Mouse (Mus musculus) lung, adult 2 months (tissue): ENCODE results near the gene Polr2m. TPM values are rescaled to one million over a fixed set of nuclear protein-coding genes. Genes with fewer than 3 reads are reported as not detected.

Source experiments
- DNase-seq: peaks from one replicate; pipeline ENCODE4 v3.0.0; 2022
- H3K4me1 ChIP-seq: fragments of 200-500 bp; 2 replicates; pipeline ENCODE4 v1.6.1; 2011; ENCODE audit warnings: low read length; ENCODE audit not compliant: control insufficient read depth, insufficient read depth
- H3K4me3 ChIP-seq: fragments of 200-500 bp; replicated peaks from 2 replicates; pipeline ENCODE3; 2011; ENCODE audit warnings: low read depth, mild to moderate bottlenecking, control low read depth, low read length; ENCODE audit errors: extremely low read depth
- CTCF ChIP-seq: fragments of 200-500 bp; IDR thresholded peaks from 2 replicates; pipeline ENCODE4 v1.5.1; 2011; ENCODE audit warnings: mild to moderate bottlenecking, low read length, control low read depth; ENCODE audit not compliant: insufficient read depth
- POLR2A ChIP-seq: fragments of 200-500 bp; IDR thresholded peaks from 2 replicates; pipeline ENCODE4 v1.6.1; 2011; ENCODE audit warnings: low read depth, mild to moderate bottlenecking, control low read depth, low read length, borderline replicate concordance; ENCODE audit errors: extremely low read depth
- WGBS: fragments of 180-500 bp; shearing (Covaris S2); methylation state at CpG from one replicate; pipeline ENCODE4 v1.1.7; 2018; 5-methylcytosine and 5-hydroxymethylcytosine counted together
- polyA plus RNA-seq: library from polyadenylated mRNA; depleted of rRNA; stranded (reverse); fragments of >200 nt; gene quantifications from 2 replicates; pipeline ENCODE4 v1.2.3, GENCODE M21; 2012; rRNA removed

Polr2m gene
- polyA plus RNA-seq, 1 experiment: 403 TPM

DNA sequence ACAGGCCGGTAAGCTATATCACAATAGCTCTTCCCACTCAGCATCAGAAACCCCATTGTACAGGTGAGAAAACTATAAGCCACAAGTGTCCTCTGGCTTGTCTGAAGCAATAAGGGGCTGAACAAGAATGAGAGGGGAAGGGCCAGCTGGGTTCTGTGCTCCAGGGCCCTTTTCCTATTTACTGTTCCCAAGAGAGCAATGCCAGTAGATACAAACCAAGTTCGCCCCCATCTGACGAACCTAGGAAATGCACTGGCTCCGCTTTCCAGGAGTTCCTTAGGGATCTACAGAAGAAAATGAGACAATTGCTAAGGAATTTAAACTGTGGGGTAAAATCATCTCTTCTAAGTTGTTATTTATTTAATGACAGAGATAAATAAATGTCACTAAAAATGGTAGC, 38.2 kb downstream of the Polr2m start:
- no peaks in the 10 kb centered on the region for H3K4me1 ChIP-seq
- 34% methylated on average over 4 of the region's 4 CpGs for WGBS
- H3K4me3 ChIP-seq: no peak overlapping the region
- peak; percentile 47 for DNase-seq
- no peak for TF ChIP-seq POLR2A
- TF ChIP-seq CTCF: peak; percentile 35; the same call in 1 of the 2 replicates

DNA sequence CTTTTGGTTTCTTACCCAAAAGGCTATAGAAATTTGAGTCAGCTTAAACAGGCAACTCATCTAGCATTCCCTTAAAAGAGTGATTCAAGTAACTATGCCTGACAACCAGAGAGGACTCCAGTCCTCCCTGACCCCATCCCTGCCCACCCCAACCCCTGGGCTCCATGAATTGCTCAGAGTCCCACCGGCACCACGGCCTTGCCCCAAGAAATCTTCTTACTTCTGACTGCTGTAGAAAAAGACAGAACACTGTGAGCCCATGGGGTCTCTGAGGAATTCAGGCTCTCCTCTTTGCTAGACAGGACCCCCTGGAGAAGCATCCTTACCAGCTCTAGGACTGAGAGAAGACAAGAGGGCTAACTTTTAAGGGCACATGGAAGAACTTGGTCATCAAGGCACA, 40.4 kb downstream of the Polr2m start:
- H3K4me3 ChIP-seq: no peak overlapping the region
- H3K4me1 ChIP-seq: no peaks in the 10 kb centered on the region
- WGBS: 95% methylated on average over 2 of the region's 2 CpGs
- TF ChIP-seq POLR2A (no peak), CTCF (no peak)
- no peak for DNase-seq

DNA sequence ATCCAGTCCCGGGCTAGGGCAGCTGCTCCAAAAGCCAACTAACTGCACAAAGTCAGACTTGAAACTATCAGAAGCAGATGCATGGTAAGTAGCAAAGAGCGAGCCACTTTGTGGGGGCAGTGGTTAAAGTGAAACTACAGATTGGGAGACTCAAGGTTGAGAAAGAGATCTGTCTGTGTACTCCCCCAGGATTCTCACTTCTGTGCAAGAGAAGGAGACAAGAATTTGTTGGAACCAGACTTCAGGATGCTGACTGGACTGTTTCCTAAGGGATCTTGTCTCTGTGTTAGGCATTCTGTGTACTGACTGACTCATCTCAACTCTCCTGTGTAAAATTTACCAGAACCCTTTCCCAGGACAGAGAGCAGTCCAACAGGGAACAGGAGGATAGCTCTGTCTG, 47.6 kb downstream of the Polr2m start:
- 85% methylated on average over 2 of the region's 2 CpGs for WGBS
- TF ChIP-seq POLR2A (no peak), CTCF (no peak)
- H3K4me3 ChIP-seq: no peak overlapping the region
- DNase-seq: no peak
- no peaks in the 10 kb centered on the region for H3K4me1 ChIP-seq

Other genes with a start within 250 kb of the Polr2m start
- 67.7 and 79.6 TPM in 2 replicates for gene Myzap, start 106.4 kb upstream of the Polr2m start, polyA plus RNA-seq